Mouse (Mus musculus): ENCODE results near the gene T2. TPM values are rescaled to one million over a fixed set of nuclear protein-coding genes. Genes with fewer than 3 reads are reported as not detected.
A peak's percentile ranks its signal among the peaks of the same experiment; 100 is the strongest.
"Not testable (repeated sequence)": the region's sequence is repeated elsewhere in the genome, so short reads cannot be mapped to it uniquely, and the experiment has no call there.

The T2 gene
- polyA plus RNA-seq (2014; fragmentation: Nextera tagmentation; extraction: Ambion mirVana), result 0.46 and 0.47 TPM in 2 replicates

GRCm38 (mm10) chr17:8355692-8356091 lies at the start of gene T2:
TSS of gene T2 (plus strand) at chr17:8355992.
- DNase-seq (ENCODE audit: low spot score), result no peak
- no peak within 1 kb of the TSS for H3K4me2 ChIP-seq (ENCODE audit: low read depth, low read length)

GRCm38 (mm10) chr17:8310838-8311614 lies 44.8 kb upstream of the T2 start, which contains the start of gene Sft2d1:
TSS of gene Sft2d1 (plus strand) at chr17:8311102.
- Histone ChIP-seq H3K27ac (replicated peaks; ENCODE audit: low read depth, low read length) (peak within 1 kb of the TSS; percentile 69), H3K4me2 (ENCODE audit: low read depth, low read length) (peak within 1 kb of the TSS; percentile 62), H3K36me3 (ENCODE audit: control insufficient read depth, insufficient read depth, low read length) (no peaks in the 10 kb centered on the region), H3K9ac (ENCODE audit: low read depth, low read length) (peak within 1 kb of the TSS; percentile 74), H3K4me1 (ENCODE audit: control insufficient read depth, insufficient read depth, low read length) (peaks cover 12% of the 10 kb centered on the region), H3K9me3 (ENCODE audit: control insufficient read depth, low read length) (no peaks in the 10 kb centered on the region), H3K4me3 (ENCODE audit: low read depth, low read length) (peak within 1 kb of the TSS; percentile 74), H3K27me3 (replicated peaks; ENCODE audit: control insufficient read depth, insufficient read depth, low read length) (no peaks in the 10 kb centered on the region)
- ATAC-seq (ENCODE audit: low read depth) (peak; percentile 96), DNase-seq (ENCODE audit: low spot score) (peak; percentile 97)
- WGBS, result 0% methylated on average over 20 of the region's 54 CpGs

More at GRCm38 (mm10) chr17:8355692-8356091, at the start of gene T2:
- H3K27ac ChIP-seq (replicated peaks; ENCODE audit: low read depth, low read length), result no peak within 1 kb of the TSS
- no peaks in the 10 kb centered on the region for H3K36me3 ChIP-seq (ENCODE audit: control insufficient read depth, insufficient read depth, low read length)
- H3K4me1 ChIP-seq (ENCODE audit: control insufficient read depth, insufficient read depth, low read length), result no peaks in the 10 kb centered on the region
- no peaks in the 10 kb centered on the region for H3K27me3 ChIP-seq (replicated peaks; ENCODE audit: control insufficient read depth, insufficient read depth, low read length)
- 84% methylated on average over 6 of the region's 6 CpGs for WGBS
- no peaks in the 10 kb centered on the region for H3K9me3 ChIP-seq (ENCODE audit: control insufficient read depth, low read length)
- H3K9ac ChIP-seq (ENCODE audit: low read depth, low read length), result no peak within 1 kb of the TSS
- H3K4me3 ChIP-seq (ENCODE audit: low read depth, low read length), result no peak within 1 kb of the TSS
- no peak for ATAC-seq (ENCODE audit: low read depth)

DNA sequence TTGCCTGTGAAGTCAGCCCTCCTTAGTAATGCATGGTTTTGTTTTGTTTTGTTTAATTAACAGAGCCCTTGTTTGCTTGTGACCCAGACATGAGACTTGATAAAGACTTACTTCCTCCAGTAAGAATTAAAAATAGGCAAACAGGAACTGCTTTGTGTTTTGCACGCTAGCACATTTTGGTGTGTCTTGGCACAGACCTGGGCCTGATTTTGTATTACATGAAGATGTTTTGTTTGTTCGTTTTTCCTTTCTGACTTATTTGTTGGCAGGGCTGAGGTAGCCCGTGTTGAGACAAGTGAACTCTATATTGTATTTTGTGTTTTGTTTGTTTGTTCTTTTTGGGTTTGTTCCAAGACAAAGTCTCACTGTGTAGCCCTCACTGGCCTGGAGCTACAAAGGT lies 44.0 kb upstream of the T2 start:
- no peak for DNase-seq (ENCODE audit: low spot score)
- 51% methylated on average over 3 of the region's 3 CpGs for WGBS
- ATAC-seq (ENCODE audit: low read depth), result no peak

DNA sequence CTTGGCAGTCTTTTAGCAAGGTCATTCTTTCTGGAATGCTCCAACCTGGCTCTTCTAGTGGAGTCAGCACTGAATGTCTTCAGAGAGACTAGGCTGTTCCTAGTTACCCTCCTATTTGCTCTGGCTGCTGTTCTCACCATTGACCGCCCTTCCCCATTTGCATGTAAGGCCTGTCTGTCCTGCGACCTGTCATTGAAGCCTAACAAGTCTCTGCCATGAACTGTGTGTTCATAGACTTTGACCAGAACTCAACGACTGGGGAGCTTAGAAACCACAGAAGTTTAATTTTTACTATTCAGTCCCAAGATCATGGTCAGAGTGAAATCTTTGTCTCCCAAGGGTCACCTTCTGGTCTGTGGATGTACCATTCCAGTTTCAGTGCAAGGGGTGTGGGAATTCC lies 41.8 kb upstream of the T2 start:
- Histone ChIP-seq H3K4me1 (ENCODE audit: control insufficient read depth, insufficient read depth, low read length) (peaks cover 12% of the 10 kb centered on the region), H3K4me3 (ENCODE audit: low read depth, low read length) (no peak overlapping the region), H3K4me2 (ENCODE audit: low read depth, low read length) (no peak overlapping the region), H3K27ac (replicated peaks; ENCODE audit: low read depth, low read length) (no peak overlapping the region), H3K9me3 (ENCODE audit: control insufficient read depth, low read length) (no peaks in the 10 kb centered on the region), H3K27me3 (replicated peaks; ENCODE audit: control insufficient read depth, insufficient read depth, low read length) (no peaks in the 10 kb centered on the region), H3K36me3 (ENCODE audit: control insufficient read depth, insufficient read depth, low read length) (no peaks in the 10 kb centered on the region), H3K9ac (ENCODE audit: low read depth, low read length) (no peak overlapping the region)
- ATAC-seq (ENCODE audit: low read depth), result no peak
- DNase-seq (ENCODE audit: low spot score), result no peak
- WGBS, result 91% methylated on average over 3 of the region's 3 CpGs

More for the DNA sequence above, 44.0 kb upstream of the T2 start:
- H3K36me3 ChIP-seq (ENCODE audit: control insufficient read depth, insufficient read depth, low read length), result no peaks in the 10 kb centered on the region
- H3K27me3 ChIP-seq (replicated peaks; ENCODE audit: control insufficient read depth, insufficient read depth, low read length), result no peaks in the 10 kb centered on the region
- H3K9me3 ChIP-seq (ENCODE audit: control insufficient read depth, low read length), result no peaks in the 10 kb centered on the region
- H3K4me2 ChIP-seq (ENCODE audit: low read depth, low read length), result peak overlapping the region; percentile 62
- peak overlapping the region; percentile 74 for H3K4me3 ChIP-seq (ENCODE audit: low read depth, low read length)
- peak overlapping the region; percentile 74 for H3K9ac ChIP-seq (ENCODE audit: low read depth, low read length)
- peak overlapping the region; percentile 45; the same call in 1 of the 2 replicates for H3K27ac ChIP-seq (replicated peaks; ENCODE audit: low read depth, low read length)
- peaks cover 12% of the 10 kb centered on the region for H3K4me1 ChIP-seq (ENCODE audit: control insufficient read depth, insufficient read depth, low read length)

DNA sequence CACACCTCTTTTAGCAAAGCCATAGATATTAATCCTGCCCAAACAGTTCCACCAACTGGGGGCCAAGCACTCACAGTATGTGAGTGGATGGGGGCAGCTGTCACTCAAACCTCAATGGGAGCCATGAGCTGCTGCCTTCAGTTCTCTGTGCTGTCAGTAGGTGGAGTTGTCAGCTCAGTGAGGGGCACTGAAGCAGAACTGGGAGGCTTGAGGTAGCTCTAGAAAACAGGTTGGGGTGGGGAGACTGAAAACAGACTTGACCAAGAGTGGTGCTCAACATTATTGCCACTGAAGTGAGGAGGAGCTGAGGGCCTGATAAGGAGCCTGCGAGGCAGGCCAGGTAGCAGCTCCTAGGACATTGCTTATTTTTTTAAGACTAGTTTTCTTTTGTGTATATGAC lies 39.5 kb upstream of the T2 start:
- H3K36me3 ChIP-seq (ENCODE audit: control insufficient read depth, insufficient read depth, low read length), result no peaks in the 10 kb centered on the region
- H3K4me3 ChIP-seq (ENCODE audit: low read depth, low read length), result no peak overlapping the region
- no peaks in the 10 kb centered on the region for H3K27me3 ChIP-seq (replicated peaks; ENCODE audit: control insufficient read depth, insufficient read depth, low read length)
- no peaks in the 10 kb centered on the region for H3K9me3 ChIP-seq (ENCODE audit: control insufficient read depth, low read length)
- ATAC-seq (ENCODE audit: low read depth) (no peak), DNase-seq (ENCODE audit: low spot score) (no peak)
- 84% methylated on average over 1 of the region's 1 CpGs for WGBS
- H3K4me2 ChIP-seq (ENCODE audit: low read depth, low read length), result no peak overlapping the region
- no peak overlapping the region for H3K27ac ChIP-seq (replicated peaks; ENCODE audit: low read depth, low read length)
- no peak overlapping the region for H3K9ac ChIP-seq (ENCODE audit: low read depth, low read length)
- peaks cover 12% of the 10 kb centered on the region for H3K4me1 ChIP-seq (ENCODE audit: control insufficient read depth, insufficient read depth, low read length)

GRCm38 (mm10) chr17:8326877-8327276 lies 28.9 kb upstream of the T2 start:
- H3K27me3 ChIP-seq (replicated peaks; ENCODE audit: control insufficient read depth, insufficient read depth, low read length); H3K9ac ChIP-seq (ENCODE audit: low read depth, low read length); DNase-seq (ENCODE audit: low spot score); H3K4me3 ChIP-seq (ENCODE audit: low read depth, low read length); H3K27ac ChIP-seq (replicated peaks; ENCODE audit: low read depth, low read length); H3K9me3 ChIP-seq (ENCODE audit: control insufficient read depth, low read length); H3K4me1 ChIP-seq (ENCODE audit: control insufficient read depth, insufficient read depth, low read length); H3K4me2 ChIP-seq (ENCODE audit: low read depth, low read length); ATAC-seq (ENCODE audit: low read depth): not testable (repeated sequence)
- WGBS, result 89% methylated on average over 9 of the region's 11 CpGs
- peaks cover 27% of the 10 kb centered on the region for H3K36me3 ChIP-seq (ENCODE audit: control insufficient read depth, insufficient read depth, low read length)

DNA sequence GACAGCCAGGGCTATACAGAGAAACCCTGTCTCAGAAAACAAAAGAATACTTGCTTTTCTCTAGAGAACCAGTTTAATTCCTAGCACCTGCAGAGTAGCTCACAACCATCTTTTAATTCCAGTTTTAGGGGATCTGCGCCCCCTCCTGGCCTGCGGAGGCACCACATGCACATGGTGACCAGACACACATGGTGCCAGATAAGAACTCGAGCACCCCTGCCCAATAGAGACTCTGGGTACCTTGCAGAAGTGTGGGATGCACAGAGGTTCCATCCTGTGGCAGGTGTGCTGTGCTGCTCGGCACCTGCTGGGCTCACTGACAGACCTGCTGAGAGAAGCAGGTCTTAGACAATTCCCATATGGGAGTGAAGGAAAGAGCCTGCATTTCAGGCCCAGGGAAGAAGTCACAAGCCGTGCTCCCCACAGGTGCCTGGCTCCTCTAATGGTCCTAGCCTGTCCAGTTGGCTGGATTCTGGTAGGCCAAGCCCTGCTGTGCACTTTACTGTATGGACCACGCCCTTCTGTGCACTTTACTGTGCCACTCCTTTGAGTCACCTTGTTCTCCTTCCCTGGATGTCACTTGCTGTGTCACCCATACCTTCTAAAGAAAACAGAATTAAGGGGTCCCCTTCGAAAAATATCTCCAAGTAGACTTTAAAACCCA lies 27.1 kb upstream of the T2 start:
- Histone ChIP-seq H3K27me3 (replicated peaks; ENCODE audit: control insufficient read depth, insufficient read depth, low read length) (no peaks in the 10 kb centered on the region), H3K4me3 (ENCODE audit: low read depth, low read length) (no peak overlapping the region), H3K4me2 (ENCODE audit: low read depth, low read length) (no peak overlapping the region), H3K4me1 (ENCODE audit: control insufficient read depth, insufficient read depth, low read length) (no peaks in the 10 kb centered on the region), H3K9ac (ENCODE audit: low read depth, low read length) (no peak overlapping the region), H3K27ac (replicated peaks; ENCODE audit: low read depth, low read length) (no peak overlapping the region), H3K9me3 (ENCODE audit: control insufficient read depth, low read length) (no peaks in the 10 kb centered on the region), H3K36me3 (ENCODE audit: control insufficient read depth, insufficient read depth, low read length) (peaks cover 23% of the 10 kb centered on the region)
- DNase-seq (ENCODE audit: low spot score) (no peak), ATAC-seq (ENCODE audit: low read depth) (no peak)
- WGBS, result 70% methylated on average over 7 of the region's 7 CpGs

DNA sequence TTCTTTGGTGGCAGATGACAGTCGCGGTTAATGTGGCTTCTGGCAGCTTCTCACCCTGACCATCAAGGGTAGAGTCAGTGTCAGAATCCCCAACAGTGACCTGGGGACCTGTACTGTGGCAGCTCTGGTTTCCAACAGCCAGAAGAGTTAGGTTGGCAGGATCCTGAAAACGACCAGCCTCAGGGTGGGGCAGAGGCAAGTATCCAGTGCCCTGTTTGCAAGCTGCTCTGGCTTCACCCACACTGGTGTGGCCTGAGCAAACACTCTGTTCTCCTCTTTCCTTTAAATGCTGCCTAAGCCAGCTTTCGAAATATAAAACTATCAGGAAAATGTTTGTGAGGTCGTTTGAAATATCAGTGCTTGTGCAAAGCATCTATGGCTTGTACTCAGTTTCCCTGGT lies 25.2 kb upstream of the T2 start:
- DNase-seq (ENCODE audit: low spot score), result no peak
- Histone ChIP-seq H3K4me3 (ENCODE audit: low read depth, low read length) (no peak overlapping the region), H3K36me3 (ENCODE audit: control insufficient read depth, insufficient read depth, low read length) (peaks cover 15% of the 10 kb centered on the region), H3K9ac (ENCODE audit: low read depth, low read length) (no peak overlapping the region), H3K4me1 (ENCODE audit: control insufficient read depth, insufficient read depth, low read length) (no peaks in the 10 kb centered on the region), H3K27me3 (replicated peaks; ENCODE audit: control insufficient read depth, insufficient read depth, low read length) (no peaks in the 10 kb centered on the region), H3K9me3 (ENCODE audit: control insufficient read depth, low read length) (no peaks in the 10 kb centered on the region), H3K27ac (replicated peaks; ENCODE audit: low read depth, low read length) (no peak overlapping the region), H3K4me2 (ENCODE audit: low read depth, low read length) (no peak overlapping the region)
- WGBS, result 79% methylated on average over 5 of the region's 5 CpGs
- ATAC-seq (ENCODE audit: low read depth), result no peak

Data from embryonic facial prominence, embryonic 14.5 days (tissue).